Comparison of ENCODE assay signal across 21 mouse cellular contexts in genomic region chrX:164101483-164101882, GRCm38 (mm10). TPM values are rescaled to one million over a fixed set of nuclear protein-coding genes. Genes with fewer than 3 reads are reported as not detected.
DNase-seq lines count a peak whose midpoint lies in the region; TF ChIP-seq lines count a peak whose summit lies in the region.
"Had no signal": no experiment of that assay in that cellular context is flagged by ENCODE, and none has a peak within 500 bp of the region (broad histone marks: within the 10 kb centered on the region; RNA-seq: fewer than 3 reads in every experiment).

No protein-coding gene starts in this region.

- no peaks in the 10 kb centered on the region for H3K79me2 ChIP-seq in heart, adult 2 months (replicated peaks; ENCODE audit: control insufficient read depth, insufficient read depth, low read length)

- no peak overlapping the region for H3K9ac ChIP-seq in heart, adult 2 months (ENCODE audit: low read depth, low read length)
- H3K9ac ChIP-seq: heart, embryonic 15.5 days; hindbrain, embryonic 12.5 days; limb, embryonic 12.5 days; neural tube, embryonic 12.5 days; stomach, embryonic 15.5 days had no signal

- TF ChIP-seq CTCF in heart, adult 2 months (IDR thresholded peaks at IDR 0.05) = peak; percentile 41
- TF ChIP-seq CTCF in left cerebral cortex, adult 2 months (IDR thresholded peaks at IDR 0.05) = peak; percentile 29; the same call in 1 of the 2 replicates

- no peaks in the 10 kb centered on the region for H3K27me3 ChIP-seq in heart, adult 2 months (ENCODE audit: control insufficient read depth, insufficient read depth, low read length)
- H3K27me3 ChIP-seq in heart, embryonic 10.5 days (ENCODE audit: insufficient read depth, poor library complexity, severe bottlenecking) = peaks cover 10% of the 10 kb centered on the region; the same call in 1 of the 2 replicates
- H3K27me3 ChIP-seq: heart, embryonic 15.5 days; neural tube, embryonic 12.5 days; stomach, embryonic 15.5 days had no signal

- H3K4me1 ChIP-seq in heart, adult 2 months (ENCODE audit: control insufficient read depth, insufficient read depth, low read length) = no peaks in the 10 kb centered on the region
- no peaks in the 10 kb centered on the region for H3K4me1 ChIP-seq in heart, embryonic 10.5 days
- H3K4me1 ChIP-seq: heart, embryonic 15.5 days; hindbrain, embryonic 12.5 days; limb, embryonic 12.5 days; neural tube, embryonic 12.5 days; stomach, embryonic 15.5 days had no signal

- TF ChIP-seq EP300 in heart, adult 2 months (IDR thresholded peaks at IDR 0.05; ENCODE audit: insufficient read depth, low read depth, low read length) = no peak

- H3K27ac ChIP-seq in heart, adult 2 months = no peak overlapping the region
- H3K27ac ChIP-seq in heart, embryonic 10.5 days = no peak overlapping the region
- H3K27ac ChIP-seq in left cerebral cortex, adult 2 months = no peak overlapping the region
- H3K27ac ChIP-seq: heart, embryonic 15.5 days; hindbrain, embryonic 12.5 days; limb, embryonic 12.5 days; neural tube, embryonic 12.5 days; stomach, embryonic 15.5 days had no signal

- H3K36me3 ChIP-seq in heart, adult 2 months (ENCODE audit: control insufficient read depth, insufficient read depth, low read length) = no peaks in the 10 kb centered on the region
- H3K36me3 ChIP-seq in heart, embryonic 10.5 days = no peaks in the 10 kb centered on the region
- H3K36me3 ChIP-seq: heart, embryonic 15.5 days; hindbrain, embryonic 12.5 days; limb, embryonic 12.5 days; neural tube, embryonic 12.5 days; stomach, embryonic 15.5 days had no signal

- no peak for DNase-seq in heart, adult 2 months
- no peak for DNase-seq in heart, embryonic 10.5 days (ENCODE audit: low spot score)
- DNase-seq in left cerebral cortex, adult 2 months (ENCODE audit: extremely low spot score in 1 of 2, low spot score in 2 of 2) = no peak
- DNase-seq in left cerebral cortex, adult 9 months (ENCODE audit: low spot score in 2 of 2) = no peak
- peak; percentile 43 for DNase-seq in 3T3-L1 (ENCODE audit: low read depth, low spot score)
- peak; percentile 47 for DNase-seq in brain, adult 2 months (ENCODE audit: low read depth, low spot score)
- no peak for DNase-seq in embryo, embryonic 9.5 days (ENCODE audit: extremely low spot score)
- DNase-seq in urinary bladder, postnatal 10 days (ENCODE audit: low spot score) = no peak
- DNase-seq: cerebellum, adult 8-10 months; kidney, postnatal 25 days; thymus, postnatal 14 days had no signal

- no peak overlapping the region for H3K4me3 ChIP-seq in heart, adult 2 months
- H3K4me3 ChIP-seq in heart, embryonic 10.5 days = no peak overlapping the region
- H3K4me3 ChIP-seq in left cerebral cortex, adult 2 months = no peak overlapping the region
- H3K4me3 ChIP-seq: heart, embryonic 15.5 days; hindbrain, embryonic 12.5 days; limb, embryonic 12.5 days; neural tube, embryonic 12.5 days; stomach, embryonic 15.5 days had no signal

- intact Hi-C loops in heart, adult 2 months (cut with DNase I) = loop anchor here (2.0 kb wide), 1 partner anchor 77 kb away; no protein-coding TSS in a partner anchor
- intact Hi-C loops in left cerebral cortex, adult 2 months (cut with DNase I) = loop anchor here (1.0 to 5.0 kb wide), 2 partner anchors 78 to 306 kb away; no protein-coding TSS in a partner anchor

- TF ChIP-seq POLR2A in heart, adult 2 months (IDR thresholded peaks at IDR 0.05; ENCODE audit: insufficient read depth, low read depth, low read length) = no peak

- no peaks in the 10 kb centered on the region for H3K9me3 ChIP-seq in heart, embryonic 10.5 days
- H3K9me3 ChIP-seq: heart, embryonic 15.5 days; hindbrain, embryonic 12.5 days; limb, embryonic 12.5 days; neural tube, embryonic 12.5 days; stomach, embryonic 15.5 days had no signal

RNA-seq across cellular contexts. Expression of gene Cltrn, which starts 12.9 kb away (rescaled TPM):
- total RNA-seq in heart, adult 2 months (2021) = not detected
- not detected in 2 replicates for polyA plus RNA-seq in heart, adult 2 months (2012; rRNA removed)
- 0.72 TPM in 1 of 2 replicates, not detected in the other for polyA plus RNA-seq in heart, embryonic 10.5 days (2016; fragmentation: Nextera tagmentation; extraction: Ambion mirVana)
- total RNA-seq in left cerebral cortex, adult 2 months (2021) = not detected
- total RNA-seq: ES-E14 had no signal
- polyA plus RNA-seq: activated CD4-positive, CD25-positive, alpha-beta regulatory T cell, adult 4 months; C2C12; gonadal fat pad, adult 2 months; heart, embryonic 15.5 days; limb, embryonic 12.5 days; small intestine, adult 2 months had no signal

RNA-seq across cellular contexts. Expression of gene Siah1b, which starts 25.2 kb away (rescaled TPM):
- 1 to 10 TPM; 2.8 to 4.3 TPM for total RNA-seq in heart, adult 2 months (2021)
- polyA plus RNA-seq in heart, adult 2 months (2012; rRNA removed) = 4.8 and 6.5 TPM in 2 replicates
- polyA plus RNA-seq in heart, embryonic 10.5 days (2016; fragmentation: Nextera tagmentation; extraction: Ambion mirVana) = 25.5 and 31.9 TPM in 2 replicates
- total RNA-seq in left cerebral cortex, adult 2 months (2021) = 10 to 100 TPM in 1 of 2 experiments, 1 to 10 TPM in 1; 9.6 to 10.9 TPM

RNA-seq across cellular contexts. Expression of gene Ace2, which starts 37.6 kb away (rescaled TPM):
- 1 to 10 TPM; 1.1 to 1.6 TPM for total RNA-seq in heart, adult 2 months (2021)
- polyA plus RNA-seq in heart, adult 2 months (2012; rRNA removed) = 0.51 and 1.0 TPM in 2 replicates
- 0.06 and 0.11 TPM in 2 replicates for polyA plus RNA-seq in heart, embryonic 10.5 days (2016; fragmentation: Nextera tagmentation; extraction: Ambion mirVana)
- total RNA-seq in left cerebral cortex, adult 2 months (2021) = 1 to 10 TPM; 1.1 to 1.7 TPM
- total RNA-seq: ES-E14 had no signal
- polyA plus RNA-seq: activated CD4-positive, CD25-positive, alpha-beta regulatory T cell, adult 4 months; limb, embryonic 12.5 days; neural tube, embryonic 12.5 days had no signal

Comparison
In these comparisons a context has a peak if more than half of its experiments do, and no peak if none do; other contexts are left out.
1. DNase-seq: peak in 3T3-L1 (single experiment) and brain, adult 2 months (single experiment); none in heart, adult 2 months (0 of 2), heart, embryonic 10.5 days (single experiment), left cerebral cortex, adult 2 months (0 of 2), left cerebral cortex, adult 9 months (0 of 2), embryo, embryonic 9.5 days (single experiment) and urinary bladder, postnatal 10 days (single experiment).